Mouse (Mus musculus): ENCODE data around the gene Dao. TPM values are rescaled to one million over a fixed set of nuclear protein-coding genes. Genes with fewer than 3 reads are reported as not detected.

Dao gene
- polyA plus RNA-seq, 1 experiment from 2014 or later, result not detected

- Histone ChIP-seq H3K27me3 (ENCODE audit: low read depth, poor library complexity, severe bottlenecking) (no peaks in the 10 kb centered on the region), H3K9me3 (replicated peaks) (no peaks in the 10 kb centered on the region), H3K27ac (replicated peaks) (peak overlapping the region; percentile 76), H3K4me3 (no peak overlapping the region), H3K36me3 (peaks cover 39% of the 10 kb centered on the region), H3K4me1 (peaks cover 58% of the 10 kb centered on the region)
- 28% methylated on average over 18 of the region's 18 CpGs for WGBS
- DNase-seq (ENCODE audit: low spot score), result no peak
Measured at GRCm38 (mm10) chr5:113972589-113973515, 30.7 kb upstream of the Dao start.

- Histone ChIP-seq H3K4me3 (no peak overlapping the region), H3K4me1 (peaks cover 54% of the 10 kb centered on the region), H3K27me3 (ENCODE audit: low read depth, poor library complexity, severe bottlenecking) (no peaks in the 10 kb centered on the region), H3K27ac (replicated peaks) (peak overlapping the region; percentile 76; the same call in 1 of the 2 replicates), H3K9me3 (replicated peaks) (no peaks in the 10 kb centered on the region), H3K36me3 (peaks cover 39% of the 10 kb centered on the region)
- WGBS, result 91% methylated on average over 8 of the region's 8 CpGs
- DNase-seq (ENCODE audit: low spot score), result no peak
Measured at GRCm38 (mm10) chr5:113973790-113974189, 29.7 kb upstream of the Dao start.

GRCm38 (mm10) chr5:113974576-113974975 lies 28.9 kb upstream of the Dao start:
- Histone ChIP-seq H3K9me3 (replicated peaks) (no peaks in the 10 kb centered on the region), H3K4me3 (no peak overlapping the region), H3K27me3 (ENCODE audit: low read depth, poor library complexity, severe bottlenecking) (no peaks in the 10 kb centered on the region), H3K36me3 (peaks cover 31% of the 10 kb centered on the region), H3K4me1 (peaks cover 54% of the 10 kb centered on the region), H3K27ac (replicated peaks) (peak overlapping the region; percentile 63)
- no peak for DNase-seq (ENCODE audit: low spot score)
- 75% methylated on average over 15 of the region's 15 CpGs for WGBS

- peak overlapping the region; percentile 63 for H3K27ac ChIP-seq (replicated peaks)
- H3K36me3 ChIP-seq, result peaks cover 29% of the 10 kb centered on the region
- no peak for DNase-seq (ENCODE audit: low spot score)
- 71% methylated on average over 9 of the region's 9 CpGs for WGBS
- H3K9me3 ChIP-seq (replicated peaks), result no peaks in the 10 kb centered on the region
- no peak overlapping the region for H3K4me3 ChIP-seq
- peaks cover 54% of the 10 kb centered on the region for H3K4me1 ChIP-seq
- no peaks in the 10 kb centered on the region for H3K27me3 ChIP-seq (ENCODE audit: low read depth, poor library complexity, severe bottlenecking)
Measured at GRCm38 (mm10) chr5:113975538-113976215, 27.8 kb upstream of the Dao start.

GRCm38 (mm10) chr5:113976597-113976996 lies 26.9 kb upstream of the Dao start:
- Histone ChIP-seq H3K9me3 (replicated peaks) (no peaks in the 10 kb centered on the region), H3K27me3 (ENCODE audit: low read depth, poor library complexity, severe bottlenecking) (no peaks in the 10 kb centered on the region), H3K36me3 (peaks cover 36% of the 10 kb centered on the region), H3K4me1 (peaks cover 50% of the 10 kb centered on the region), H3K27ac (replicated peaks) (0 out of 2 replicates have a peak overlapping the region, but pooled peaks have one; percentile 3), H3K4me3 (no peak overlapping the region)
- no peak for DNase-seq (ENCODE audit: low spot score)
- 92% methylated on average over 8 of the region's 8 CpGs for WGBS

- Histone ChIP-seq H3K9me3 (replicated peaks) (no peaks in the 10 kb centered on the region), H3K4me1 (peaks cover 45% of the 10 kb centered on the region), H3K36me3 (peaks cover 39% of the 10 kb centered on the region), H3K27ac (replicated peaks) (no peak overlapping the region), H3K27me3 (ENCODE audit: low read depth, poor library complexity, severe bottlenecking) (no peaks in the 10 kb centered on the region), H3K4me3 (no peak overlapping the region)
- DNase-seq (ENCODE audit: low spot score), result no peak
- WGBS, result 82% methylated on average over 8 of the region's 8 CpGs
Measured at GRCm38 (mm10) chr5:113977309-113977708, 26.2 kb upstream of the Dao start.

GRCm38 (mm10) chr5:113980511-113980910 lies 23.0 kb upstream of the Dao start:
- WGBS, result 89% methylated on average over 1 of the region's 1 CpGs
- no peaks in the 10 kb centered on the region for H3K9me3 ChIP-seq (replicated peaks)

GRCm38 (mm10) chr5:113981171-113981570 lies 22.3 kb upstream of the Dao start:
- Histone ChIP-seq H3K4me1 (peaks cover 28% of the 10 kb centered on the region), H3K36me3 (peaks cover 56% of the 10 kb centered on the region)

More at GRCm38 (mm10) chr5:113980511-113980910, 23.0 kb upstream of the Dao start:
- no peak for DNase-seq (ENCODE audit: low spot score)
- Histone ChIP-seq H3K4me3 (no peak overlapping the region), H3K36me3 (peaks cover 50% of the 10 kb centered on the region), H3K27me3 (ENCODE audit: low read depth, poor library complexity, severe bottlenecking) (no peaks in the 10 kb centered on the region), H3K4me1 (peaks cover 28% of the 10 kb centered on the region), H3K27ac (replicated peaks) (no peak overlapping the region)

GRCm38 (mm10) chr5:113981843-113982242 lies 21.7 kb upstream of the Dao start:
- no peak for DNase-seq (ENCODE audit: low spot score)
- Histone ChIP-seq H3K27ac (replicated peaks) (no peak overlapping the region), H3K4me3 (no peak overlapping the region), H3K9me3 (replicated peaks) (no peaks in the 10 kb centered on the region), H3K4me1 (peaks cover 34% of the 10 kb centered on the region), H3K27me3 (ENCODE audit: low read depth, poor library complexity, severe bottlenecking) (no peaks in the 10 kb centered on the region), H3K36me3 (peaks cover 59% of the 10 kb centered on the region)
- WGBS, result 89% methylated on average over 8 of the region's 8 CpGs

More at GRCm38 (mm10) chr5:113981171-113981570, 22.3 kb upstream of the Dao start:
- no peak for DNase-seq (ENCODE audit: low spot score)
- 89% methylated on average over 6 of the region's 6 CpGs for WGBS
- Histone ChIP-seq H3K4me3 (no peak overlapping the region), H3K27me3 (ENCODE audit: low read depth, poor library complexity, severe bottlenecking) (no peaks in the 10 kb centered on the region), H3K9me3 (replicated peaks) (no peaks in the 10 kb centered on the region), H3K27ac (replicated peaks) (no peak overlapping the region)

- no peaks in the 10 kb centered on the region for H3K27me3 ChIP-seq (ENCODE audit: low read depth, poor library complexity, severe bottlenecking)
- H3K4me3 ChIP-seq, result no peak overlapping the region
- WGBS, result 80% methylated on average over 6 of the region's 6 CpGs
- no peak overlapping the region for H3K27ac ChIP-seq (replicated peaks)
- no peaks in the 10 kb centered on the region for H3K9me3 ChIP-seq (replicated peaks)
- H3K36me3 ChIP-seq, result peaks cover 51% of the 10 kb centered on the region
- peaks cover 29% of the 10 kb centered on the region for H3K4me1 ChIP-seq
- no peak for DNase-seq (ENCODE audit: low spot score)
Measured at GRCm38 (mm10) chr5:113983541-113983940, 20.0 kb upstream of the Dao start.

GRCm38 (mm10) chr5:113984025-113984740 lies 19.3 kb upstream of the Dao start:
- H3K27ac ChIP-seq (replicated peaks), result no peak overlapping the region

GRCm38 (mm10) chr5:113985737-113986136 lies 17.8 kb upstream of the Dao start:
- no peaks in the 10 kb centered on the region for H3K9me3 ChIP-seq (replicated peaks)
- no peak overlapping the region for H3K4me3 ChIP-seq
- no peaks in the 10 kb centered on the region for H3K27me3 ChIP-seq (ENCODE audit: low read depth, poor library complexity, severe bottlenecking)
- 0 out of 2 replicates have a peak overlapping the region, but pooled peaks have one; percentile 17 for H3K27ac ChIP-seq (replicated peaks)
- H3K36me3 ChIP-seq, result peaks cover 60% of the 10 kb centered on the region
- 70% methylated on average over 2 of the region's 2 CpGs for WGBS
- peaks cover 41% of the 10 kb centered on the region for H3K4me1 ChIP-seq
- DNase-seq (ENCODE audit: low spot score), result no peak

More at GRCm38 (mm10) chr5:113984025-113984740, 19.3 kb upstream of the Dao start:
- WGBS, result 88% methylated on average over 13 of the region's 13 CpGs
- Histone ChIP-seq H3K4me3 (no peak overlapping the region), H3K36me3 (peaks cover 55% of the 10 kb centered on the region), H3K9me3 (replicated peaks) (no peaks in the 10 kb centered on the region), H3K27me3 (ENCODE audit: low read depth, poor library complexity, severe bottlenecking) (no peaks in the 10 kb centered on the region), H3K4me1 (peaks cover 29% of the 10 kb centered on the region)
- no peak for DNase-seq (ENCODE audit: low spot score)
